Mouse (Mus musculus): Measurements from ENCODE around the gene Pelo. TPM values are rescaled to one million over a fixed set of nuclear protein-coding genes. Genes with fewer than 3 reads are reported as not detected.
A peak's percentile ranks its signal among the peaks of the same experiment; 100 is the strongest.

Pelo gene
- total and polyA plus RNA-seq, 2 experiments from 2014 or later, result 7.8 to 16.0 TPM

GRCm38 (mm10) chr13:115107436-115107835 lies 17.4 kb upstream of the Pelo start:
- ATAC-seq (no peak), DNase-seq (ENCODE audit: low spot score) (no peak)
- TF ChIP-seq CTCF (IDR thresholded peaks at IDR 0.05; ENCODE audit: low read depth), result no peak
- H3K4me2 ChIP-seq (ENCODE audit: low read depth, low read length), result no peak overlapping the region
- H3K36me3 ChIP-seq (ENCODE audit: insufficient read depth, low read length), result no peaks in the 10 kb centered on the region
- no peak overlapping the region for H3K4me3 ChIP-seq (ENCODE audit: low read length)
- H3K27ac ChIP-seq, result no peak overlapping the region
- H3K27me3 ChIP-seq (ENCODE audit: insufficient read depth, low read length), result no peaks in the 10 kb centered on the region
- WGBS, result 91% methylated on average over 8 of the region's 8 CpGs
- H3K9ac ChIP-seq (replicated peaks; ENCODE audit: low read length), result no peak overlapping the region
- no peaks in the 10 kb centered on the region for H3K9me3 ChIP-seq (ENCODE audit: low read length)
- no peaks in the 10 kb centered on the region for H3K4me1 ChIP-seq (ENCODE audit: insufficient read depth, low read length)

GRCm38 (mm10) chr13:115106183-115106582 lies 16.2 kb upstream of the Pelo start:
- DNase-seq (ENCODE audit: low spot score) (no peak), ATAC-seq (no peak)
- TF ChIP-seq CTCF (IDR thresholded peaks at IDR 0.05; ENCODE audit: low read depth), result no peak
- 83% methylated on average over 10 of the region's 10 CpGs for WGBS
- Histone ChIP-seq H3K4me2 (ENCODE audit: low read depth, low read length) (no peak overlapping the region), H3K27me3 (ENCODE audit: insufficient read depth, low read length) (no peaks in the 10 kb centered on the region), H3K36me3 (ENCODE audit: insufficient read depth, low read length) (no peaks in the 10 kb centered on the region), H3K4me1 (ENCODE audit: insufficient read depth, low read length) (0 out of 2 replicates have a peak, but pooled peaks cover 2% of the 10 kb centered on the region), H3K9ac (replicated peaks; ENCODE audit: low read length) (no peak overlapping the region), H3K9me3 (ENCODE audit: low read length) (no peaks in the 10 kb centered on the region), H3K27ac (no peak overlapping the region), H3K4me3 (ENCODE audit: low read length) (no peak overlapping the region)

- Histone ChIP-seq H3K9ac (replicated peaks; ENCODE audit: low read length) (no peak overlapping the region), H3K9me3 (ENCODE audit: low read length) (no peaks in the 10 kb centered on the region), H3K4me1 (ENCODE audit: insufficient read depth, low read length) (0 out of 2 replicates have a peak, but pooled peaks cover 3% of the 10 kb centered on the region), H3K27ac (no peak overlapping the region), H3K27me3 (ENCODE audit: insufficient read depth, low read length) (no peaks in the 10 kb centered on the region), H3K4me3 (ENCODE audit: low read length) (no peak overlapping the region), H3K36me3 (ENCODE audit: insufficient read depth, low read length) (no peaks in the 10 kb centered on the region), H3K4me2 (ENCODE audit: low read depth, low read length) (no peak overlapping the region)
- no peak for TF ChIP-seq CTCF (IDR thresholded peaks at IDR 0.05; ENCODE audit: low read depth)
- 97% methylated on average over 2 of the region's 2 CpGs for WGBS
- ATAC-seq, result no peak
- DNase-seq (ENCODE audit: low spot score), result no peak
These were observed 12.8 kb upstream of the Pelo start for GRCm38 (mm10) chr13:115102754-115103153.

- Histone ChIP-seq H3K9ac (replicated peaks; ENCODE audit: low read length) (peak within 1 kb of the TSS; percentile 33), H3K27me3 (ENCODE audit: insufficient read depth, low read length) (no peaks in the 10 kb centered on the region), H3K36me3 (ENCODE audit: insufficient read depth, low read length) (no peaks in the 10 kb centered on the region), H3K27ac (peak within 1 kb of the TSS; percentile 62; the same call in 1 of the 2 replicates), H3K4me3 (ENCODE audit: low read length) (peak within 1 kb of the TSS; percentile 54), H3K9me3 (ENCODE audit: low read length) (no peaks in the 10 kb centered on the region), H3K4me2 (ENCODE audit: low read depth, low read length) (peak within 1 kb of the TSS; percentile 82), H3K4me1 (ENCODE audit: insufficient read depth, low read length) (0 out of 2 replicates have a peak, but pooled peaks cover 3% of the 10 kb centered on the region)
- ATAC-seq (peak; percentile 62), DNase-seq (ENCODE audit: low spot score) (peak; percentile 65)
- TF ChIP-seq CTCF (IDR thresholded peaks at IDR 0.05; ENCODE audit: low read depth), result no peak; the same call in 1 of the 2 replicates
- WGBS, result under 1% methylated on average over 39 of the region's 39 CpGs
These were observed 11.6 kb upstream of the Pelo start, which contains the start of the genes Gm49395 and Itga1 for GRCm38 (mm10) chr13:115101355-115102191. TSS of gene Gm49395 (minus strand) at chr13:115101921. TSS of gene Itga1 (minus strand) at chr13:115101964.

- no peaks in the 10 kb centered on the region for H3K9me3 ChIP-seq (ENCODE audit: low read length)
- DNase-seq (ENCODE audit: low spot score) (no peak), ATAC-seq (no peak)
- TF ChIP-seq CTCF (IDR thresholded peaks at IDR 0.05; ENCODE audit: low read depth), result no peak
- H3K27me3 ChIP-seq (ENCODE audit: insufficient read depth, low read length), result no peaks in the 10 kb centered on the region
- peak overlapping the region; percentile 54 for H3K4me3 ChIP-seq (ENCODE audit: low read length)
- H3K27ac ChIP-seq, result peak overlapping the region; percentile 62; the same call in 1 of the 2 replicates
- peak overlapping the region; percentile 82 for H3K4me2 ChIP-seq (ENCODE audit: low read depth, low read length)
- no peaks in the 10 kb centered on the region for H3K36me3 ChIP-seq (ENCODE audit: insufficient read depth, low read length)
- 0 out of 2 replicates have a peak, but pooled peaks cover 3% of the 10 kb centered on the region for H3K4me1 ChIP-seq (ENCODE audit: insufficient read depth, low read length)
- whole genome bisulfite sequencing, result 34% methylated on average over 11 of the region's 11 CpGs
- H3K9ac ChIP-seq (replicated peaks; ENCODE audit: low read length), result peak overlapping the region; percentile 33
These were observed 10.6 kb upstream of the Pelo start for GRCm38 (mm10) chr13:115100381-115101177.

GRCm38 (mm10) chr13:115099381-115099780 lies 9.4 kb upstream of the Pelo start:
- DNase-seq (ENCODE audit: low spot score), result no peak
- no peak overlapping the region for H3K9ac ChIP-seq (replicated peaks; ENCODE audit: low read length)
- no peaks in the 10 kb centered on the region for H3K36me3 ChIP-seq (ENCODE audit: insufficient read depth, low read length)
- H3K4me1 ChIP-seq (ENCODE audit: insufficient read depth, low read length), result 0 out of 2 replicates have a peak, but pooled peaks cover 3% of the 10 kb centered on the region
- no peaks in the 10 kb centered on the region for H3K9me3 ChIP-seq (ENCODE audit: low read length)
- 89% methylated on average over 9 of the region's 9 CpGs for WGBS
- no peak for ATAC-seq
- TF ChIP-seq CTCF (IDR thresholded peaks at IDR 0.05; ENCODE audit: low read depth), result no peak
- H3K27ac ChIP-seq, result no peak overlapping the region
- H3K27me3 ChIP-seq (ENCODE audit: insufficient read depth, low read length), result no peaks in the 10 kb centered on the region
- no peak overlapping the region for H3K4me2 ChIP-seq (ENCODE audit: low read depth, low read length)
- no peak overlapping the region for H3K4me3 ChIP-seq (ENCODE audit: low read length)

Measured in hindbrain, postnatal 0 days (tissue).